Mouse (Mus musculus) midbrain, embryonic 16.5 days (tissue): ENCODE measurements at regions not wholly inside any gene's neighbourhood (a gene's known extent, or its start where the extent isn't known, plus 50 kb on each side); places are given as distances from the start of the nearest gene placed in this dataset.

Experiments
- ATAC-seq: fragments of 200-750 bp; cut with Nextera tagmentation; 2 replicates; pipeline ENCODE4 v1.8.0; 2017; ENCODE audit warnings: moderate TSS enrichment
- H3K27ac ChIP-seq: fragments of 300-500 bp; sonication (generic); 2 replicates; pipeline ENCODE4 v1.5.1; 2014; ENCODE audit warnings: mild to moderate bottlenecking, low read length, mixed read lengths
- H3K27me3 ChIP-seq: fragments of 300-500 bp; sonication (generic); 2 replicates; pipeline ENCODE4 v1.6.1; 2014; ENCODE audit warnings: low read depth, low read length, mixed read lengths; ENCODE audit not compliant: control insufficient read depth, insufficient read depth
- H3K36me3 ChIP-seq: fragments of 300-500 bp; sonication (generic); 2 replicates; pipeline ENCODE4 v1.6.1; 2014; ENCODE audit warnings: mild to moderate bottlenecking, low read length, moderate library complexity, mixed read lengths; ENCODE audit not compliant: control insufficient read depth, insufficient read depth
- H3K4me1 ChIP-seq: fragments of 300-500 bp; sonication (generic); 2 replicates; pipeline ENCODE4 v1.6.1; 2014; ENCODE audit warnings: mild to moderate bottlenecking, low read length, mixed read lengths; ENCODE audit not compliant: control insufficient read depth, insufficient read depth
- H3K4me2 ChIP-seq: fragments of 300-500 bp; sonication (generic); 2 replicates; pipeline ENCODE4 v1.6.1; 2014; ENCODE audit warnings: mild to moderate bottlenecking, low read length, mixed read lengths
- H3K4me3 ChIP-seq: fragments of 300-500 bp; sonication (generic); 2 replicates; pipeline ENCODE4 v1.5.1; 2014; ENCODE audit warnings: low read depth, mild to moderate bottlenecking, low read length, moderate library complexity, mixed read lengths
- H3K9ac ChIP-seq: fragments of 300-500 bp; sonication (generic); 2 replicates; pipeline ENCODE4 v1.6.1; 2014; ENCODE audit warnings: low read depth, low read length, mixed read lengths
- H3K9me3 ChIP-seq: fragments of 300-500 bp; sonication (generic); replicated peaks from 2 replicates; pipeline ENCODE4 v1.6.1; 2014; ENCODE audit warnings: mild to moderate bottlenecking, low read length, mixed read lengths; ENCODE audit not compliant: control insufficient read depth, poor library complexity, severe bottlenecking
- WGBS: fragments of 180-500 bp; shearing (Covaris S2); extraction: QIAGEN DNeasy Blood & Tissue Kit; methylation state at CpG from one replicate; pipeline ENCODE4 v1.1.7; 2014; 5-methylcytosine and 5-hydroxymethylcytosine counted together

- no peak for ATAC-seq
- no peaks in the 10 kb centered on the region for H3K9me3 ChIP-seq
- no peak overlapping the region for H3K4me2 ChIP-seq
- no peaks in the 10 kb centered on the region for H3K27me3 ChIP-seq
- no peak overlapping the region for H3K4me3 ChIP-seq
- 52% methylated on average over 4 of the region's 4 CpGs for WGBS
- no peaks in the 10 kb centered on the region for H3K4me1 ChIP-seq
- H3K9ac ChIP-seq: no peak overlapping the region
- no peaks in the 10 kb centered on the region for H3K36me3 ChIP-seq
- no peak overlapping the region for H3K27ac ChIP-seq
These were observed 53.9 kb upstream of the Cdkn3 start for GRCm38 (mm10) chr14:46706462-46706861.

GRCm38 (mm10) chr14:46704316-46704751, 56.0 kb upstream of the Cdkn3 start:
- no peak overlapping the region for H3K27ac ChIP-seq
- WGBS: 75% methylated on average over 9 of the region's 9 CpGs
- H3K27me3 ChIP-seq: no peaks in the 10 kb centered on the region
- H3K4me1 ChIP-seq: no peaks in the 10 kb centered on the region
- H3K4me2 ChIP-seq: no peak overlapping the region
- ATAC-seq: no peak
- no peaks in the 10 kb centered on the region for H3K9me3 ChIP-seq
- no peak overlapping the region for H3K4me3 ChIP-seq
- H3K36me3 ChIP-seq: no peaks in the 10 kb centered on the region
- no peak overlapping the region for H3K9ac ChIP-seq

DNA sequence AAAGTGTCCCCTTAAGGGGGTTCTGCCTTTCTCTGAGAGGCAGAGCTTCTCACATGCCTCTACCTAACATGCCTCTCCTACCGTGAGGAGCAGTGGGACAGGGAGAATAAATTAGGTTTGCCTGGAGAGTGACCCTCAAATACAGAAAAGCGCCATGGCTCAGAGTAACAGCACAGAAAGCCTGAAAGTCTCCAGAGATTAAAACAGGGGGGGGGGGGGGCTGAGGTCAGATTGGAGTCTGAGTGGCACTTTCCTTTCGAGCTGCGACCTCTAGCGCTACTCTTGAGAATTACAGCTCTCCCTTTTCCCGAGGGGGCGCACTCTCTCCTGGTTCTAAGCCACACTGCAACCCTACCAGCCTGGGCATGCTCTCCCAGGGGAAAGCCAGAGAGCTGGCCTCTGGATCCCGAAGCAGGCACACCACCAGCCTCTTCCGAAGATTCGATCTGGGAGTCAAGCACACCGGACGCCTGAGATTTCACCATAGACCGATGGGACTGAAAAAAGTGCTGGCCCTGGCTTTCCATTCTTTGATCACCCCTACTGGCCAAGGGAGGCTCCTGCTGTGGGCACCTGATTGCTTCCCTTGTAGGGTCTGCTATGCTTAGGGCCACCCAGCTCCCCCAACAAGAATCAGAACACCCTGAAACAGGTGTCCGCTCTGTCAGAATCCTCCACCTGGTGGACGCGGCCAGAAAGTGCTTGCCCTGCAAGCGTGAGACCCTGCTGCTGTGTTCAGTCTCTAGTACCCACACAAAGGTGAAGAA, 57.5 kb upstream of the Cdkn3 start:
- no peaks in the 10 kb centered on the region for H3K27me3 ChIP-seq
- H3K4me1 ChIP-seq: no peaks in the 10 kb centered on the region
- 33% methylated on average over 17 of the region's 17 CpGs for WGBS
- no peak overlapping the region for H3K27ac ChIP-seq
- ATAC-seq: peak; percentile 61
- no peaks in the 10 kb centered on the region for H3K9me3 ChIP-seq
- H3K36me3 ChIP-seq: no peaks in the 10 kb centered on the region
- H3K4me2 ChIP-seq: no peak overlapping the region
- no peak overlapping the region for H3K4me3 ChIP-seq
- H3K9ac ChIP-seq: no peak overlapping the region

DNA sequence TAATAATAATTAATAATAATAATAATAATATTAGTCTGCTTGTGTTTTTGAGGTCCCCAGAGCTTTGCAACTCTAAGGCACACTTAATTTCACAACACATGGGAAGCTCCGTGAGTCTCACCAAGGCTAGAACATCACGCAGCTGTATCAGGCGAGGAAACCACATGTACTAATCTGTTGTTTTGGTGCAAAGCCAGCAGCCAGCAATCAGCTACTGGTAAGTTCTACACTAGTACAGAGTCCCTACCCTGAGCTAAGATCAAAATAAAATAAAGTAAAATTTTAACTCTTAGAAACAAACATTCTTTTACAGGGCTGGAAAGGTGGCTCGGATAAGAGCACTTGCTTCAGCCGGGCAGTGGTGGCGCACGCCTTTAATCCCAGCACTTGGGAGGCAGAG, 67.8 kb upstream of the Cdkn3 start:
- WGBS: 94% methylated on average over 7 of the region's 7 CpGs
- no peaks in the 10 kb centered on the region for H3K27me3 ChIP-seq
- H3K36me3 ChIP-seq: no peaks in the 10 kb centered on the region
- H3K4me3 ChIP-seq: no peak overlapping the region
- H3K9ac ChIP-seq: no peak overlapping the region
- no peak for ATAC-seq
- no peaks in the 10 kb centered on the region for H3K9me3 ChIP-seq
- no peak overlapping the region for H3K4me2 ChIP-seq
- H3K4me1 ChIP-seq: no peaks in the 10 kb centered on the region; the same call in 1 of the 2 replicates
- no peak overlapping the region for H3K27ac ChIP-seq

- no peaks in the 10 kb centered on the region for H3K36me3 ChIP-seq
- H3K4me1 ChIP-seq: no peaks in the 10 kb centered on the region; the same call in 1 of the 2 replicates
- H3K4me2 ChIP-seq: no peak overlapping the region
- no peak overlapping the region for H3K9ac ChIP-seq
- H3K27me3 ChIP-seq: no peaks in the 10 kb centered on the region
- H3K4me3 ChIP-seq: no peak overlapping the region
- H3K27ac ChIP-seq: no peak overlapping the region
- H3K9me3 ChIP-seq: no peaks in the 10 kb centered on the region
- ATAC-seq: no peak
- 94% methylated on average over 2 of the region's 2 CpGs for WGBS
These were observed 68.3 kb upstream of the Cdkn3 start for GRCm38 (mm10) chr14:46692067-46692466.

GRCm38 (mm10) chr14:46682728-46683127, 77.6 kb upstream of the Cdkn3 start:
- ATAC-seq: no peak
- Histone ChIP-seq H3K9ac (no peak overlapping the region), H3K9me3 (no peaks in the 10 kb centered on the region), H3K4me2 (no peak overlapping the region), H3K4me3 (no peak overlapping the region), H3K27me3 (no peaks in the 10 kb centered on the region), H3K27ac (no peak overlapping the region), H3K4me1 (no peaks in the 10 kb centered on the region), H3K36me3 (no peaks in the 10 kb centered on the region)
- 85% methylated on average over 6 of the region's 6 CpGs for WGBS

DNA sequence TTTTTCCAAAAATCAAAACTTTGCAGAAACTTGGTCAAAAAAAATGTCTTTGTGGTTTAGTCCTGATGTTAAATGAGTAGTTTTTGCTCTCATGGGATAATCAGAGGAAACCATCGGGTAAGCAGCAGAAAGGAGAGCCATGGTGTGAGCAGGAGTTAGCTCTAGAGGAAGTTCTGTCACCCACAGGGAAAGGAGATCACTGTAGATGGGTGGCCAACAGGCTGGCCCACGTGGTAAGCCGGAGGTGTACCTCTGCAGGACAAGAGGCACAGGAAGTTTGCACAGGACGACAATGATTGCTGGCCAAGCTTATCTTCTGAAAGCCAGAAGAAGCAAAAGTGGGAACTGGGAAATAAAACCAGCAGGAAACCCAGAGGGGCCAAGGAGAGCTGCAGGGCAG, 81.4 kb upstream of the Cdkn3 start:
- Histone ChIP-seq H3K9me3 (no peaks in the 10 kb centered on the region), H3K27ac (no peak overlapping the region), H3K4me3 (no peak overlapping the region), H3K36me3 (no peaks in the 10 kb centered on the region), H3K9ac (no peak overlapping the region), H3K4me2 (no peak overlapping the region), H3K27me3 (no peaks in the 10 kb centered on the region), H3K4me1 (no peaks in the 10 kb centered on the region)
- ATAC-seq: no peak
- 84% methylated on average over 4 of the region's 4 CpGs for WGBS

GRCm38 (mm10) chr14:46671482-46672225, 88.7 kb upstream of the Cdkn3 start:
- Histone ChIP-seq H3K36me3 (no peaks in the 10 kb centered on the region), H3K9me3 (no peaks in the 10 kb centered on the region), H3K27me3 (no peaks in the 10 kb centered on the region), H3K4me1 (no peaks in the 10 kb centered on the region), H3K9ac (no peak overlapping the region), H3K4me3 (no peak overlapping the region), H3K27ac (no peak overlapping the region), H3K4me2 (no peak overlapping the region)
- no peak for ATAC-seq
- 84% methylated on average over 9 of the region's 9 CpGs for WGBS

- H3K36me3 ChIP-seq: no peaks in the 10 kb centered on the region
- H3K4me1 ChIP-seq: no peaks in the 10 kb centered on the region
- no peak for ATAC-seq
- H3K27me3 ChIP-seq: no peaks in the 10 kb centered on the region
- no peaks in the 10 kb centered on the region for H3K9me3 ChIP-seq
- no peak overlapping the region for H3K9ac ChIP-seq
- 94% methylated on average over 2 of the region's 2 CpGs for WGBS
- no peak overlapping the region for H3K4me2 ChIP-seq
- no peak overlapping the region for H3K27ac ChIP-seq
- no peak overlapping the region for H3K4me3 ChIP-seq
These were observed 89.3 kb upstream of the Cdkn3 start for GRCm38 (mm10) chr14:46671062-46671461.
